Mouse (Mus musculus): ENCODE measurements around the gene Ccdc28b.

Gene Ccdc28b

GRCm38 (mm10) chr4:129623681-129624091 lies at the start of gene Ccdc28b:
Ccdc28b (minus strand) TSS chr4:129623947.
- peak; percentile 45 to 46 for DNase-seq (ENCODE audit: low spot score in 2 of 2)

- DNase-seq (ENCODE audit: low spot score in 2 of 2): no peak
Observed at GRCm38 (mm10) chr4:129672878-129673449, 49.2 kb upstream of the Ccdc28b start.

- DNase-seq (ENCODE audit: low spot score in 2 of 2): peak; percentile 85 to 89
Observed at GRCm38 (mm10) chr4:129672083-129672877, 48.5 kb upstream of the Ccdc28b start, which contains the start of gene Kpna6. Kpna6 (minus strand) TSS chr4:129672767.

GRCm38 (mm10) chr4:129671491-129672082 lies 47.8 kb upstream of the Ccdc28b start:
- peak; percentile 37 to 68 for DNase-seq (ENCODE audit: low spot score in 2 of 2)

GRCm38 (mm10) chr4:129662255-129662813 lies 38.6 kb upstream of the Ccdc28b start:
- no peak for DNase-seq (ENCODE audit: low spot score in 2 of 2)

GRCm38 (mm10) chr4:129661584-129661983 lies 37.8 kb upstream of the Ccdc28b start:
- no peak for DNase-seq (ENCODE audit: low spot score in 2 of 2)

- DNase-seq (ENCODE audit: low spot score in 2 of 2): no peak
Observed at GRCm38 (mm10) chr4:129654770-129655169, 31.0 kb upstream of the Ccdc28b start.

- DNase-seq (ENCODE audit: low spot score in 2 of 2): no peak
Observed at GRCm38 (mm10) chr4:129650359-129650758, 26.6 kb upstream of the Ccdc28b start.

- no peak for DNase-seq (ENCODE audit: low spot score in 2 of 2)
Observed at GRCm38 (mm10) chr4:129648656-129649055, 24.9 kb upstream of the Ccdc28b start.

GRCm38 (mm10) chr4:129645204-129645603 lies 21.5 kb upstream of the Ccdc28b start:
- DNase-seq (ENCODE audit: low spot score in 2 of 2): no peak

GRCm38 (mm10) chr4:129641756-129642155 lies 18.0 kb upstream of the Ccdc28b start:
- no peak for DNase-seq (ENCODE audit: low spot score in 2 of 2)

- peak; percentile 88 to 97 for DNase-seq (ENCODE audit: low spot score in 2 of 2)
Observed at GRCm38 (mm10) chr4:129640638-129641467, 17.1 kb upstream of the Ccdc28b start, which contains the start of gene Txlna. Txlna (minus strand) TSS chr4:129641065.

- DNase-seq (ENCODE audit: low spot score in 2 of 2): peak; percentile 42
Observed at GRCm38 (mm10) chr4:129640101-129640637, 16.4 kb upstream of the Ccdc28b start.

- DNase-seq (ENCODE audit: low spot score in 2 of 2): no peak
Observed at GRCm38 (mm10) chr4:129639221-129639620, 15.5 kb upstream of the Ccdc28b start.

- no peak for DNase-seq (ENCODE audit: low spot score in 2 of 2)
Observed at GRCm38 (mm10) chr4:129633852-129634251, 10.1 kb upstream of the Ccdc28b start.

- no peak for DNase-seq (ENCODE audit: low spot score in 2 of 2)
Observed at GRCm38 (mm10) chr4:129631867-129632266, 8.1 kb upstream of the Ccdc28b start.

GRCm38 (mm10) chr4:129630944-129631343 lies 7.2 kb upstream of the Ccdc28b start:
- no peak for DNase-seq (ENCODE audit: low spot score in 2 of 2)

GRCm38 (mm10) chr4:129626035-129626434 lies 2.3 kb upstream of the Ccdc28b start:
- no peak for DNase-seq (ENCODE audit: low spot score in 2 of 2)

GRCm38 (mm10) chr4:129625496-129625895 lies 1.7 kb upstream of the Ccdc28b start:
- no peak for DNase-seq (ENCODE audit: low spot score in 2 of 2)

GRCm38 (mm10) chr4:129625029-129625370 lies 1.3 kb upstream of the Ccdc28b start:
- DNase-seq (ENCODE audit: low spot score in 2 of 2): peak; percentile 47 to 82
